Mouse (Mus musculus) E14TG2a.4 (cell line): ENCODE data around the gene Rnf144b.

Experiments
- CTCF ChIP-seq: conservative IDR thresholded peaks from 2 replicates; pipeline ENCODE4 v1.5.1; 2014; ENCODE audit warnings: low read length
- POU5F1 ChIP-seq: IDR thresholded peaks from 2 replicates; pipeline ENCODE4 v1.6.1; 2014; ENCODE audit warnings: low read length, borderline replicate concordance

DNA sequence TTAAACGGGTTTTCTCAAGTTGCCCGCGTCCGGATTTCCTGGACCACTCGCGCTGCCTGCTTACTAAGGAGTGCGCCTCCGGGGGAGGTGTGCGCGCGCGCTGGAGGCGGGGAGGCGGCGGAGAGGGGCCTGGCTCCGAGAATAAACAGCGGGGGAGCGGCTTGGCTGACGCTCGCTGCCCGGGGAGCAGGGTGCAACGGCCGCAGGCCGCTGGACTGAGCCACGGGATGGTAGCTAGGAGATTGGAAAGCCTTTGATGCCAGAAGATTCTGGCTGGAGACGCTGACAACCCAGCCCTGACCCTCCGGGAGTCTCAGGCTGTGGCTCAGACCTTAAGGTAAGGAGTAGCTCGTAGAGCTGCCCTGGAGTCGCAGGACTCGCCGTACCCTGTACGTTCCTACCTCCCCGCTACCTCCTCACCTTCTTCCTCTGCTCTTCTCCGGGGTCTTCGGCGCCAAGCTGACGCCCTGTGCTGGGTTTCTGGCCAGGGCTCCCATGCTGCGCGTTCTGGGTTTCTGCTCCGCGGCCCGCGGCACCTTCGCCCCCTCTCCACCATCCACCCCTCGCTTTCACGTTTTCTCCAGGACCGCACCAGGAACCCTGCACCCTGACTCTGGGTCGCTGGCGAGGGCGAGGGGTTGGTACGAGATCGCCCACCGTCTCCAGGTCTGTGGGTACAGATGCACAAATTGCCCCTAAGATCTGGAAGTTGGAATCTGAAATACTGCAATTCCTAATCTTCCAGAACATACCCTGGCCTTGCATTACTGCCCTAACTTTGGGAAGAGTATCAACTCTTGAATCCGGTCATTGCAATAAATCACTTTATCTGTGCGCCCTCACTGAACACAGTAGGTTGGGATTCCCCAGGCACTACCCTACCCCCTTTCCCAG is at the start of gene Rnf144b:
- TF ChIP-seq CTCF (no peak), POU5F1 (no peak)
